Mouse (Mus musculus) forebrain, postnatal 0 days (tissue): ENCODE data around the gene Hsd11b2. TPM values are rescaled to one million over a fixed set of nuclear protein-coding genes. Genes with fewer than 3 reads are reported as not detected.

ENCODE experiments used
- ATAC-seq: fragments of 200-750 bp; cut with Nextera tagmentation; 2 replicates; pipeline ENCODE4 v1.8.0; 2017; ENCODE audit warnings: mild to moderate bottlenecking, moderate library complexity
- DNase-seq: peaks from one replicate; pipeline ENCODE4 v3.0.0-alpha.2; 2015
- H3K27ac ChIP-seq: fragments of 300-500 bp; sonication (generic); 2 replicates; pipeline ENCODE4 v1.5.1; 2014; ENCODE audit warnings: low read depth, mild to moderate bottlenecking, antibody characterized with exemption, low read length, moderate library complexity, mixed read lengths
- H3K27me3 ChIP-seq: fragments of 300-500 bp; sonication (generic); 2 replicates; pipeline ENCODE4 v1.6.1; 2014; ENCODE audit warnings: mild to moderate bottlenecking, low read length, mixed read lengths; ENCODE audit not compliant: insufficient read depth
- H3K36me3 ChIP-seq: fragments of 300-500 bp; sonication (generic); 2 replicates; pipeline ENCODE4 v1.6.1; 2014; ENCODE audit warnings: mild to moderate bottlenecking, moderate library complexity; ENCODE audit not compliant: insufficient read depth
- H3K4me1 ChIP-seq: fragments of 300-500 bp; sonication (generic); 2 replicates; pipeline ENCODE4 v1.6.1; 2014; ENCODE audit warnings: antibody characterized with exemption; ENCODE audit not compliant: insufficient read depth
- H3K4me2 ChIP-seq: fragments of 300-500 bp; sonication (generic); 2 replicates; pipeline ENCODE4 v1.6.1; 2014; ENCODE audit warnings: low read depth, mild to moderate bottlenecking, moderate library complexity
- H3K4me3 ChIP-seq: fragments of 300-500 bp; sonication (generic); 2 replicates; pipeline ENCODE4 v1.5.1; 2014; ENCODE audit warnings: low read depth, low read length, mixed read lengths
- H3K9ac ChIP-seq: fragments of 300-500 bp; sonication (generic); 2 replicates; pipeline ENCODE4 v1.6.1; 2014; ENCODE audit warnings: mild to moderate bottlenecking
- H3K9me3 ChIP-seq: fragments of 300-500 bp; sonication (generic); 2 replicates; pipeline ENCODE4 v1.6.1; 2016; ENCODE audit warnings: low read length
- CTCF ChIP-seq: sonication (generic); IDR thresholded peaks from 2 replicates; pipeline ENCODE4 v1.5.1; 2016; ENCODE audit warnings: antibody characterized with exemption, control low read depth, low read depth
- WGBS: fragments of 180-500 bp; shearing (Covaris S2); extraction: QIAGEN DNeasy Blood & Tissue Kit; methylation state at CpG from one replicate; pipeline ENCODE4 v1.1.7; 2014; 5-methylcytosine and 5-hydroxymethylcytosine counted together
- polyA plus RNA-seq: library from polyadenylated mRNA; unstranded; fragments of >200 nt; fragmentation: Nextera tagmentation; extraction: Ambion mirVana; gene quantifications from 2 replicates; pipeline ENCODE4 v1.2.1, GENCODE M21; 2015
- total RNA-seq: library from RNA; depleted of rRNA; stranded (reverse); fragments of >200 nt; gene quantifications from 2 replicates; pipeline ENCODE4 v1.2.3, GENCODE M21; 2014

Hsd11b2 gene
- total and polyA plus RNA-seq, 2 experiments from 2014 or later = 0.52 to 2.6 TPM

DNA sequence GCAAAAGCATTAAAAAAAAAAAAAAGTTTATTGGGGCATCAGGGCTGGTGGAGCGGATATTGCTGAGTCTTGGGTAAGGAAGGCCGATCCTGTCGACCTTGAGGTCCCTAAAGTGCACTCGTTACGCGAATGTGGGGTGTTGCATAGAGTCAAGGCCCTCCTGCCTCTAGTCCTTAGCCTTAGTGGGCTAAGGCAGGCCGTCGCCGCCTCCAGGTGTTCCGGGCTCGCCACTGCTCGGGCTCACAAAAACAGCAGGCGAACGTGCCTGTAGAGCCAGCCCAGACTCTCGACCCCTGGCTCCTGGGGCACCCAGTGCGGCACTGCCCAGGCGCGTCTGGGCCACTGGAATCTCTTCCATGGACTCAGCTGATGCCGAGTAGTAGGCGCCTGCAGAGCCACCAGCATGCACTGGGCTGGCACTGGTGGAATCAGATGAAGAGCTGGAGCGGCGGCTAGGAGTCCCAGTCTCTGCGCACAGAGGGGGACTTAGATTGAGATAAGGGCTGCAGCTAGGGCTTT is 46.1 kb upstream of the Hsd11b2 start:
- peaks cover 9% of the 10 kb centered on the region for H3K36me3 ChIP-seq
- no peak overlapping the region for H3K4me3 ChIP-seq
- no peak for TF ChIP-seq CTCF
- ATAC-seq (no peak), DNase-seq (no peak)
- no peak overlapping the region for H3K27ac ChIP-seq
- H3K27me3 ChIP-seq = no peaks in the 10 kb centered on the region
- H3K9ac ChIP-seq = no peak overlapping the region
- no peaks in the 10 kb centered on the region for H3K9me3 ChIP-seq
- no peak overlapping the region for H3K4me2 ChIP-seq
- 43% methylated on average over 23 of the region's 23 CpGs for WGBS
- peaks cover 24% of the 10 kb centered on the region for H3K4me1 ChIP-seq

DNA sequence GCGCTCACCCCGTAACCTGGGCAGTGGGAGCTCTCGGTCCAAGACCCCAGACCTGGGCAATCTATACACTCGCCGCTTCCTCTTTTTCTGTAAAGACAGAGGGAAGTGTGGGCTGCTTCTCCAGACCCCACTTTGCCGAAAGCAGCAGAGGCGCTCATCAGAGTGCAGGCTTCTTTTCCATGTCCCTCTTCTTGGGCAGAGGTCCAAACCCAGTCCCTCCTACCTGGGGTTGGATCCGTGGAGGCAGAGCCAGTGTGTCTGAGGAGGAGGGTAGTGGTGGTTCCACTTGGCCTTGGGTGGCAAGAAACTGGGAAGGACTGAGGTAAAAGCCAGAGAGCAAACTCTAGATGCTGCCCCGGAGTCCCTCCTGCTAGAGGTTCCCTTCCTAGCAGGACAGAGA is 45.6 kb upstream of the Hsd11b2 start:
- Histone ChIP-seq H3K9ac (no peak overlapping the region), H3K27me3 (no peaks in the 10 kb centered on the region), H3K4me3 (no peak overlapping the region), H3K9me3 (no peaks in the 10 kb centered on the region), H3K4me1 (peaks cover 24% of the 10 kb centered on the region), H3K4me2 (no peak overlapping the region), H3K27ac (no peak overlapping the region), H3K36me3 (peaks cover 9% of the 10 kb centered on the region)
- 68% methylated on average over 9 of the region's 9 CpGs for WGBS
- TF ChIP-seq CTCF = no peak
- no peak for DNase-seq
- ATAC-seq = no peak

DNA sequence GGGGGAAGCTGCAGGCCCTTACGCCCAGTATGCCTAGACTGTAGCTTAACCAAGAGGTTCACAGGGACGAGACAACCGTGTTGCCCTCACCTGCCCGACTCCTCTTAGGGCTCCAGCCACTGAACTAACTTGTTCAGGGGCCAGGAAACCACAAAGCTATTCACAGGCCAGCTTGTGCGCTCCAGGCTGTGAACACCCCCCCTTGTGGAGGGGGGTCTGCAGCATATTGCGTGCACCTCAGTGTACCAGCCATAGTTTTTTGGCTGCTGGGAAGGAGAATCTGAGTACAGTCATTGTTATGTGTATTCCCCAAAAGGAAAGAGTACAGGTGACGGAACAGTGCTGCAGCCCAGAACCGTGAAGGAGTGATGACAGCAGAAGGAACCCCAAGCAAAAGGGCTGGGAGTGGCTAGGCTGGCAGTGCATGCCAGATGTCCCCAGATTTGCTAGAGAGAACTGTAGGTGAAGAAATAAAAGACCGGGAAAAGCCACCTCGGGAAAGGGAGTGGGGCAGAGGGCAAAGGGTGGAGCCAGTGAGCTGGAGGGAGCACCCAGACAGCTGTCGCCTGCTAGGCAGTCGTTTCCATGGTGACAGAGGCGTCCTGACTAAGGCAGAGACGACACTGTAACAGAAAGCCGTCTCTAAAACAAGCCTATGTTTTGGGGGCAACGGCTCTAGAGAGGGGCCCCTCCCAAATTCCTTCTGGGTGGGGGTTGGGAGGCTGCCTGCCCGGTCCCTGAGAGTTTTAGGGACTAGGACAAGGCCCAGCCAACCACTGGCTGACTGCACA is 44.5 kb upstream of the Hsd11b2 start:
- ATAC-seq (peak; percentile 59; the same call in 1 of the 2 replicates), DNase-seq (peak; percentile 72)
- H3K4me2 ChIP-seq = peak overlapping the region; percentile 27; the same call in 1 of the 2 replicates
- H3K9ac ChIP-seq = 0 out of 2 replicates have a peak overlapping the region, but pooled peaks have one; percentile 18
- H3K27me3 ChIP-seq = no peaks in the 10 kb centered on the region
- no peak overlapping the region for H3K4me3 ChIP-seq
- peak overlapping the region; percentile 40 for H3K27ac ChIP-seq
- H3K4me1 ChIP-seq = peaks cover 22% of the 10 kb centered on the region
- H3K9me3 ChIP-seq = no peaks in the 10 kb centered on the region
- no peak; the same call in 1 of the 2 replicates for TF ChIP-seq CTCF
- peaks cover 9% of the 10 kb centered on the region for H3K36me3 ChIP-seq
- 25% methylated on average over 17 of the region's 17 CpGs for WGBS

DNA sequence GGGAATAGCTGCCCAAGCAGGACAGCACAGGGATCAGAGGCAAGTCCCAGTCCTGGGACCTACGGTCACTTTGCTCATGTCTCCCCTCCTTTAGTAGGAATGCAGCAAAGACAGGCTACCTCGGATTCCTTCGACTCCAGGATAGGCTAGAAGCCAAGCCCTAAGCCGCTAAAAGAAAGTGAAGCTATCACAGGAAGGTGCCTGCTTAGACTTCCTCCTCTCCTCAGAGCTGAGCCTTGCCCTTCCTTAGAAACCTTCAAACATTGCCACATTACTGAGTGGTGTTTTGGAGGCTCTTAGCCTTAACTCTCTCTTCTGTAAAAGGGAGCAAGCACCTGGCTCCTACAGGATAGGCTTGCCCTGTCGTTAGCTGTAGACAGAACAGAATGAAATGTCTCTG is 43.9 kb upstream of the Hsd11b2 start:
- ATAC-seq (no peak), DNase-seq (no peak)
- Histone ChIP-seq H3K9ac (peak overlapping the region; percentile 18), H3K9me3 (no peaks in the 10 kb centered on the region), H3K27ac (peak overlapping the region; percentile 29; the same call in 1 of the 2 replicates), H3K36me3 (peaks cover 9% of the 10 kb centered on the region), H3K4me3 (no peak overlapping the region), H3K4me1 (peaks cover 16% of the 10 kb centered on the region), H3K4me2 (peak overlapping the region; percentile 27; the same call in 1 of the 2 replicates), H3K27me3 (no peaks in the 10 kb centered on the region)
- TF ChIP-seq CTCF = no peak
- WGBS = 26% methylated on average over 5 of the region's 5 CpGs

DNA sequence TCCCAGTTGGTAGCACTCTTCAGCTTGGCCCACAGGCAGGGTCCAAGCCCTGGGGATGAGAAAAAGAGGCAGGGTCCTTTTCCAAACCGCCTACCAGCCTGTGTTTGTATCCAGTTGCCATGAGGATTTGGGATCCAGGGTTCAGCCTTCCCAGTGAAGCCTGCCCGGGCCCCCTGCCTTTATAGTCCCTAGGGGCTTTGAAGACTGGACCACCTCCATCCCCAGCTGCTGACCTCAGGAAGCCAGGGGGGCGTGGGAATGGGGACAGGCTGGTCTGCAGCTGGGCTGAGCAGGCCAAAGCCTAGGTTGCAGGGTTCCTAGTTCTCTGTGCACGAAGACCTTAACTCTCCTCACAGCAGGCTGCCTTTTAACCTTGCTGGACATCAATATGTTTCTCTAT is 43.3 kb upstream of the Hsd11b2 start:
- 55% methylated on average over 4 of the region's 4 CpGs for WGBS
- Histone ChIP-seq H3K36me3 (peaks cover 9% of the 10 kb centered on the region), H3K4me3 (no peak overlapping the region), H3K9me3 (no peaks in the 10 kb centered on the region), H3K9ac (peak overlapping the region; percentile 18; the same call in 1 of the 2 replicates), H3K27ac (no peak overlapping the region), H3K4me1 (peaks cover 16% of the 10 kb centered on the region), H3K27me3 (no peaks in the 10 kb centered on the region), H3K4me2 (no peak overlapping the region)
- ATAC-seq (no peak), DNase-seq (no peak)
- TF ChIP-seq CTCF = no peak

DNA sequence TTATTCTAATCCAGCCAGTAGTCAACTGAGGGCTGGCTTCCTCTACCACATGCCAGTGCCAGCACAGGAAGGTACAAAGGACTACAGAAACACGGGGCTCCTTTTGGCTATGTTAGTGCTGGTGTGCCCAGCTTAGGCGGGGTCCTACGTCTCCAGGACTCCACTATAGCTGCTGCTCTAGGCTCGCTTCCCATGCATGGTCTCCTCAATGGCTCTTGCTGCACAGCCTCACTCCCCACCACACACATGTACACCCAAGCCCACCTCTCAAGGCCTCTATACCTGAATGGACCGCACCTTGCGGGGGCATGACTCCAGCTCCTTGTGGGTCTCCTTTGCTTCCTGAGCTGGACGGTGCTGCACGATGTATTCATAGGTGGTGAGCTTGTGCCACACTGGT is 42.8 kb upstream of the Hsd11b2 start:
- Histone ChIP-seq H3K27me3 (no peaks in the 10 kb centered on the region), H3K9ac (no peak overlapping the region), H3K4me3 (no peak overlapping the region), H3K4me1 (peaks cover 16% of the 10 kb centered on the region), H3K27ac (no peak overlapping the region), H3K36me3 (peaks cover 9% of the 10 kb centered on the region), H3K9me3 (no peaks in the 10 kb centered on the region), H3K4me2 (no peak overlapping the region)
- no peak for TF ChIP-seq CTCF
- DNase-seq = no peak
- WGBS = 90% methylated on average over 8 of the region's 8 CpGs
- no peak for ATAC-seq

DNA sequence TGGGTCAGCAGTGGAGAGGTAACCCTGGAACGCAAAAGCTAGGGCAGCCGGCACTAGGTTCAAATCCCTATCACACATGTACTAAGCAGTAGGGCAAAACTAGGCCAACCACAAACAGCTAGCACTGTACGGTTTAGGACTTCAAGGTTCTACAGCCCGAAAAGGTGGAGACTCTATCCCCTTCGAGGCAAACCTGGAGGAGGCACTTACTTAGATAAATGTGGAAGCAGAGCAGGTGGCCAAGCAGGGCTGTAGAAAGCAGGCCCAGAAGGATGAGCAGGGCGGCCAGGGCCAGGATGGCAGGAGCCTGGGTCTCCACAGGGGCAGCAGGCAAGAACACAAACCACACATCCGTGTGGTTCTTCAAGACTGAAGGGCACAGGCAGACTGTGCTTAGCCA is 42.4 kb upstream of the Hsd11b2 start:
- ATAC-seq (no peak), DNase-seq (no peak)
- H3K36me3 ChIP-seq = peaks cover 9% of the 10 kb centered on the region
- no peak overlapping the region for H3K4me3 ChIP-seq
- no peaks in the 10 kb centered on the region for H3K9me3 ChIP-seq
- H3K27me3 ChIP-seq = no peaks in the 10 kb centered on the region
- no peak overlapping the region for H3K27ac ChIP-seq
- H3K4me1 ChIP-seq = peaks cover 16% of the 10 kb centered on the region
- no peak overlapping the region for H3K9ac ChIP-seq
- H3K4me2 ChIP-seq = no peak overlapping the region
- 94% methylated on average over 7 of the region's 7 CpGs for WGBS
- TF ChIP-seq CTCF = no peak
